Mouse (Mus musculus): ENCODE data around the gene Dusp28. TPM values are rescaled to one million over a fixed set of nuclear protein-coding genes. Genes with fewer than 3 reads are reported as not detected.

The Dusp28 gene
- 8.9 TPM for polyA plus RNA-seq (2021)

DNA sequence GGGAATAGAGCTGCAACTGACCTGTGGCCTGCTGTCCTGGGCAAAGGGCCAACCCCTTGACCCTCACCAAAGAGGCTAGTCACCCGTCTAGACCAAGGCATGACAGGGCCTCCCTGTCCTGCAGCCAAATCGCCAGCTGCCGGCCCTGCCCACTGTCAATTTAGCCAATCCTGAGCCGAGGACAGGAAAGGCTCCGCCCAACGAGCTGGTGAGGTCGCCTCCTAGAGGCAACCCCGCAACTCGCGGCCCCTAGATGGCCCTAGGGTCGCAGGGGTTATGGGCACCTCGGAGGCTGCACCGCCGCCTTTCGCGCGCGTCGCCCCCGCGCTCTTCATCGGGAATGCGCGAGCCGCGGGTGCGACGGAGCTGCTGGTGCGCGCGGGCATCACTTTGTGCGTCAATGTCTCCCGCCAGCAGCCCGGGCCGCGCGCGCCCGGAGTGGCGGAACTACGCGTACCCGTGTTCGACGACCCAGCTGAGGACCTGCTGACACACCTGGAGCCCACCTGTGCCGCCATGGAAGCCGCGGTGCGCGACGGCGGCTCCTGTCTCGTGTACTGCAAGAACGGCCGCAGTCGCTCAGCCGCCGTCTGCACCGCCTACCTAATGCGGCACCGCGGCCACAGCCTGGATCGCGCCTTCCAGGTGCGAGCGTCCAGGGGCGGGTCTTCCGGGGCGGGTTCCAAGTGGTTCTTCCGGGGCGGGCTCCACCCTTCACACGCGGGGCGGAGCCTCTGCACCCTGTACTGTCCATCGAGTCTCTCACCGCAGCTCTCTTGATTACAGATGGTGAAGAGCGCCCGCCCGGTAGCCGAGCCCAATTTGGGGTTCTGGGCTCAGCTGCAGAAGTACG, at the start of gene Dusp28:
Gene Dusp28 (plus strand): TSS at position 203 of the 853 bp plus-strand sequence.
- in situ Hi-C loops (cut with MboI; ENCODE audit: low pct_unique_long_range_greater_than_20kb), result no loop called here
- POLR2A ChIA-PET, result interaction anchor here (0.8 to 1.0 kb wide), 2 partner anchors 31 to 265 kb away, joined by 3 read pairs; partner anchors contain the start of gene Cops9
- TF ChIP-seq CTCF (IDR thresholded peaks at IDR 0.05), result no peak
- no peaks in the 10 kb centered on the region for H3K27me3 ChIP-seq
- peak; percentile 79 for ATAC-seq
- DNase-seq (ENCODE audit: low read depth, low spot score), result peak; percentile 74
- CTCF ChIA-PET, result interaction anchor here (0.6 to 1.6 kb wide), 4 partner anchors 22 to 66 kb away, joined by 3 read pairs; no protein-coding TSS in a partner anchor

DNA sequence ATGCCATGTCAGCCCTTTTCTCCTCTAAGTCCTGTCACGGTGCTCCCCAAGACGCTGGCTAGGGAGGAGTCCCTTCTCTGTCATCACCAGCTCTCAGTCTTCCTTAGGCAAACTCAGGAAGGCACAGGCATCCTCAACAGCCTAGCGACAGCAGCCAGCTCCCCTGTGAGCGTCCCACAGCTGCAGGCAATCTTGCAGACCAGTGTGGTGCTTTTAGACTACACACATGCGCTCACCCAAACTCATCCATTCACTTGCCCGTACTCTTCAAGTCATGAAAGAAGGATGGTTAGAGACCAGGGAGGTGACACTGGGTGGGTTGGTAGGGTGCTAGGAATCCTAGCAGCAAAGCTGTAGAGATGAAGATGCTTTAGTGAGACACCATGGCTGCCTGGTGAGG, 45.3 kb upstream of the Dusp28 start:
- DNase-seq (ENCODE audit: low read depth, low spot score) (no peak), ATAC-seq (no peak)
- TF ChIP-seq CTCF (IDR thresholded peaks at IDR 0.05), result no peak
- in situ Hi-C loops (cut with MboI; ENCODE audit: low pct_unique_long_range_greater_than_20kb), result no loop called here
- ChIA-PET CTCF (interaction anchor here (1.6 kb wide), 1 partner anchor 27 kb away, joined by 6 read pairs; no protein-coding TSS in a partner anchor), POLR2A (no interaction called here)
- H3K27me3 ChIP-seq, result no peaks in the 10 kb centered on the region

DNA sequence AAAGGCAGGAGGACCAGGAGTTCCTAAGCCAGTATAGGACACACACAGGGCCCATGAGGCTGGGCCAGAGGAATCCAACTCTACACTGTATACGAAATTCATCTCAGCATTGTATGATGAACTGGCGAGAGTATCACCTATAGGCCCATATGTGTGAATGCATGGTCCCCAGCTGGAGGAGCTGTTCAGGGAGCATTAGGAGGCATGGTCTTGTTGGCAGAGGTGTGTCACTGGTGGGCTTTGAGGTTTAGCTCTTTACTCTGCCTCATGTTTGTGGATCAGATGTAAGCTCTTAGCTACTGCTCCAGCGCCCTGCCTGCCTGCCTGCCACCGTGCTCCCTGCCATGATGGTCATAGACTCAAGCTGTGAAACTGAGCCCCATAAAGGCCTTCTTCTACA, 43.5 kb upstream of the Dusp28 start:
- POLR2A ChIA-PET, result no interaction called here

DNA sequence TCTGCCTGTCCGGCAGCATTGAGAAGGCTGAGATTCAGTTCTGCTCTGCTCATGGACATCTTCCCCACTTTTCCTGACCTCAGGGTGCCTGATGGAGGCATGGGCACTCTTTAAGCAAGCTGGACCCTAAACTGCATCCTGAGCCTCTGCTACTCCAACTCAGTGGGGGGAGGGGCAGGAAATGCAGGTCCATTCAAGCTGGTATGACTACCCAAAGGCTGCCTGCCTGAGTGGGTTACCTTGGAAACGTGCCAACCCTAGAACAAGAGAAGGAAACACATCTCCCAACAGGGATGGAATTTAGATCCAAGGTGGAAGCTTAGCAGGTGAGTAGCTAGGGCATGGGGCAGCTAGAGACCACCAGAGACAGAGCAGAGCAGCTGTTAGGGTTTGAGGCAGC, 40.6 kb upstream of the Dusp28 start:
- POLR2A ChIA-PET, result no interaction called here
- CTCF ChIA-PET, result no interaction called here
- in situ Hi-C loops (cut with MboI; ENCODE audit: low pct_unique_long_range_greater_than_20kb), result no loop called here

More for the DNA sequence above, 43.5 kb upstream of the Dusp28 start:
- in situ Hi-C loops (cut with MboI; ENCODE audit: low pct_unique_long_range_greater_than_20kb), result no loop called here
- no peak for DNase-seq (ENCODE audit: low read depth, low spot score)
- ATAC-seq, result no peak
- no peaks in the 10 kb centered on the region for H3K27me3 ChIP-seq
- TF ChIP-seq CTCF (IDR thresholded peaks at IDR 0.05), result no peak
- CTCF ChIA-PET, result interaction anchor here (1.6 kb wide), 2 partner anchors 11 to 29 kb away, joined by 3 to 6 read pairs; no protein-coding TSS in a partner anchor

DNA sequence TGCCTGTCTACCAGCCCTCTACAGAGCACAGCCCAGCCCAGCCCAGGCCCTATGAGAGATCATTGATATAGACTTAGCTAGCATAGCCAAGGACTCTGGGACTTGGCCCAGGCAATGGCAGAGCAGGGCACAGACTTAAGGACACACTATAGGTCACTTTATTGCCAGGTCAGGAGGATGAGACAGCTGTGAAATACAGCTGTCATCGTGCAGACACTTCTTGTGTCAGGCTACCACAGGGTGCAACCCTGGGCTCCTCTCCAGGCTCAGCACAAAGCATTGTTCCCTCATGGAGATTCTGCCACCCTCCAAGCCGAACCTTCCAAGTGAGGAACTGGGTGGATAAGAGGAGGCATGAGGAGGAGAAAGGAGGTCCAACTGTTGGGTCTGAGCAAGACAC, 36.8 kb upstream of the Dusp28 start:
- ATAC-seq (no peak), DNase-seq (ENCODE audit: low read depth, low spot score) (no peak)
- H3K27me3 ChIP-seq, result no peaks in the 10 kb centered on the region
- no peak for TF ChIP-seq CTCF (IDR thresholded peaks at IDR 0.05)
- in situ Hi-C loops (cut with MboI; ENCODE audit: low pct_unique_long_range_greater_than_20kb), result no loop called here
- ChIA-PET POLR2A (no interaction called here), CTCF (no interaction called here)

More for the DNA sequence above, 40.6 kb upstream of the Dusp28 start:
- ATAC-seq, result no peak
- no peak for TF ChIP-seq CTCF (IDR thresholded peaks at IDR 0.05)
- no peak for DNase-seq (ENCODE audit: low read depth, low spot score)
- H3K27me3 ChIP-seq, result no peaks in the 10 kb centered on the region

DNA sequence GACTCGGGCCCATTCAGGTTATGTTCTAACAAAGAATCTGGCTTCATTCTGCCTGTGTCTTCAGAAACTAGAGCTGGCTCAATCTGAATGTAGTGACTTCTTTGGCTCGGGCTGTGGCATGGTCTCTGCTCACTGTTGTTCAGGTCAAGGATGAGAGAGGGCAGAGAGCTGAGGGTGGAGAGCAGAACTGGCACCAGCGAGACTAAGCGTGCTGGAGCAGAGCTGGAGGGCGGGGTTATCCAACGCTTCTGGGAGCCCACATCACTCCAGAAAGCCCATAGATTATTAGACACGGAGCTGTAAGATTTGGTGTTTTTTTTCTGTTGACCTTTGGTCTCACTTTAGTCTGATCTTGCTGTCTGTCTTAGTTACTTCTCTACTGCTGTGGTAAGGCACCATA, 34.1 kb upstream of the Dusp28 start:
- in situ Hi-C loops (cut with MboI; ENCODE audit: low pct_unique_long_range_greater_than_20kb), result no loop called here
- no peak for ATAC-seq

DNA sequence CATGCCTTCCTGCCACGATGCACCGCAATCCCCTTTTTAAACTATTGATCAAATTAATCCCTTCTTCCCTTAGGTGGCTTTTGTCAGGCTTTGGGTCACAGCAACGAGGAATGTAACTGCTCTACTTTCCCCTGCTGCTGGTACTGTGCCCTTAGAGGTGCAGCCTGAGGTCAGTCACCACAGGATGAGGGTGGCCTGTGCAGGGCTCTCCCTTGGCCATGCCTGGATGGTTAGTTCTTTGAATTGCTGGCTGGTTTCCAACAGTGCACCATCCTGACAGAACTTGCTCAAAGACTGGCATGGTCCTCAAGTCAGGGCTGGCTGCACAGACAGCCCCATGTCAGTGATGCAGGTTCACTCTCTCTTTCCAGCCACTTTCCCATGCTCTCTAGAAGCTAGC, 32.8 kb upstream of the Dusp28 start:
- peaks cover 3% of the 10 kb centered on the region for H3K27me3 ChIP-seq
- DNase-seq (ENCODE audit: low read depth, low spot score) (peak; percentile 19), ATAC-seq (no peak)
- CTCF ChIA-PET, result interaction anchor here (0.9 kb wide), 1 partner anchor 34 kb away, joined by 3 read pairs; no protein-coding TSS in a partner anchor
- in situ Hi-C loops (cut with MboI; ENCODE audit: low pct_unique_long_range_greater_than_20kb), result no loop called here
- no peak for TF ChIP-seq CTCF (IDR thresholded peaks at IDR 0.05)
- POLR2A ChIA-PET, result no interaction called here

More for the DNA sequence above, 34.1 kb upstream of the Dusp28 start:
- DNase-seq (ENCODE audit: low read depth, low spot score), result no peak
- no peak for TF ChIP-seq CTCF (IDR thresholded peaks at IDR 0.05)
- ChIA-PET CTCF (interaction anchor here (1.2 kb wide), 1 partner anchor 23 kb away, joined by 3 read pairs; no protein-coding TSS in a partner anchor), POLR2A (no interaction called here)
- peaks cover 3% of the 10 kb centered on the region for H3K27me3 ChIP-seq

DNA sequence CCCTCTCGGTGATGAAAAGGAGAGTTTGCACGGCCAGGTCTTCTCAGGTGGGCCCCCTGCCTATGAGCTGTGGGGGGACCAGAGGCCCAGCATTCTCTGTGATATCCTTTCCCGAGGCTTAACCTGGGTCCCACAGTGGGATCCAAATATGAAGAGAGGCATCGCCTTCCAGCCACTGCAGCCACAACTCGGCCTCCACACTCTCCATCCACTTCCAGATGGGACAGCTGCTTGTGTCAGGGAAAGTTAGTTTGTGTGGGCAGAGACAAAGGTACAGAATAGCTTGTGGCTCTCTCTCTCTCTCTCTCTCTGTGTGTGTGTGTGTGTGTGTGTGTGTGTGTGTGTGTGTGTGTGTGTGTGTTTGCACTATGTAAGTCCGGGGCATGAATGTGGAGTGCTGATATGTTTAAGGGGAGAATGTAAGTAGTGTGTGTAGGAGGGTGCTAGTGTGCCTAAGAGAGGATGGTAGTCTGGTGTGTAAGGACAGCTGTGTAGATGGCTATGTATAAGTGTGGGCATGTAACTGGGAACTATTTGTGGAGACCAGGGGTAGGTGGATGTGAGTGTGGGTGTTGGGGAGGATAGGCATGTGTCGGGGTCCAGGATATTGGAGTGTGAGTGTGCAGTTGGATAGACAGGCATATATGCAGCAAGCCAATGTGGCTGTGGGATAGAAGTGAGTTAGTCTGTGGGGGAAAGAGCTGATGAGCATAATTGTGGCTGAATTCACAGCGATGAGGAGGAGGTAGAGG, 31.2 kb upstream of the Dusp28 start:
- ChIA-PET POLR2A (no interaction called here), CTCF (no interaction called here)
- DNase-seq (ENCODE audit: low read depth, low spot score) (no peak), ATAC-seq (no peak)
- H3K27me3 ChIP-seq, result peaks cover 3% of the 10 kb centered on the region
- in situ Hi-C loops (cut with MboI; ENCODE audit: low pct_unique_long_range_greater_than_20kb), result loop anchor here (25.0 kb wide), 1 partner anchor 363 kb away; the partner anchor contains the start of gene Olfr1414
- TF ChIP-seq CTCF (IDR thresholded peaks at IDR 0.05), result no peak

DNA sequence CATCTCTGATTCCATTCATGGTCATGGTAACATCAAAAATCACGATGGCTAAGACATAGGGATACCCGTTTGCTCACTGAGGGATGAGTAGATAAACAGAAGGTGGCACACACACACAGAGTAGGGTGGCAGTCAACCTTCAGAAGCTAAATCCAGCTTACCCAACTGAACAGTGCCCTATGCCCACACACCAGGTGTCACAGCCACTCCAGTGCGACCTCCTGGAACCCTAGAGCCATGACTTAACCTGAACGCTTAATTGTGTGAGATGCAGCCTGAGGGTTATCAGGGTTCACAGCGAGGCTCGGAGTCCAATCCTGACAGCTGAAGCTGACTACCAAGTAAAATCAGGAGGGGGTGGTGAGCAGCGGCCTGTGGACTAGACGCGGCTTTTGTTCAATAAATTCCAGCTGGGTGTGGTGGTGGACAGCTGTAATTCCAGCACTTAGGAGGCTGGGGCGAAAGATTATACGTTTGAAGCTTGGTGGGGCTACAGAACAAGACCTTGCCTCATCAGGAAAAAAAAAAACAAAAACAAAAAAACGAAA, 29.3 kb upstream of the Dusp28 start:
- DNase-seq (ENCODE audit: low read depth, low spot score) (no peak), ATAC-seq (no peak)
- POLR2A ChIA-PET, result no interaction called here
- no peak for TF ChIP-seq CTCF (IDR thresholded peaks at IDR 0.05)
- H3K27me3 ChIP-seq, result peaks cover 3% of the 10 kb centered on the region
- in situ Hi-C loops (cut with MboI; ENCODE audit: low pct_unique_long_range_greater_than_20kb), result loop anchor here (25.0 kb wide), 1 partner anchor 365 kb away; the partner anchor contains the start of gene Olfr1414
- CTCF ChIA-PET, result no interaction called here

DNA sequence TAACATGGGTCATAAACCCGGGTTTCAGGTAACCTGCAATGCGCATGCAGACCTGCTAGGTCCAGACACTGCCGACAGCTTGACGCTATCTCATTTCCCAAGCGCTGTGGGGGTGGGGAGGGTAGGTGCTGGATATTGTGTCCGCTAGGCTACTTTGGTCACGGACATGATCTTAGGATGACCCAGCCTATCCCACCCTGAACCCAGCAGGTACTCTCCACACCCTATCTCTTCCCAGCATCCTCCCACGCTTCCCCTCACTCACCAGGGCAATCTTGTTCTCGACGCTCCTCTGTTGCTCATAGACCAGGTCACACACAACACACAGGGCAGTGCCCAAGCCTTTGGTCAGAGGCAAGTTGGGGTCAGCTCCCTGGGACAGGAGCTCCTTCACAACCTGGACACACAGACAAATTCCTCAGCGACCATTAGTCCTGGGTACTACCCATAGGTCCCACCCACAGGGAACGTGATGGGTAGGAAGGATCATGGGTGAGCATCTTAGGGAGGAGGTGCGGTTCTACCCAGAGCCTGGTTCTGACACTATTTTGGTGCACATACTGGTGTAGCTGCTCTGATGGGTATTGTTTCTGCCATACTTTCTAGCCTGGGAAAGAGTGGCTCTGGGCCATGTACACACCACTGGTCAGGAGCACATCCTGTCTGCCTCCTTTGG, 28.6 kb upstream of the Dusp28 start:
- in situ Hi-C loops (cut with MboI; ENCODE audit: low pct_unique_long_range_greater_than_20kb), result loop anchor here (25.0 kb wide), 1 partner anchor 366 kb away; the partner anchor contains the start of gene Olfr1414
- ChIA-PET POLR2A (no interaction called here), CTCF (no interaction called here)
- TF ChIP-seq CTCF (IDR thresholded peaks at IDR 0.05), result no peak
- DNase-seq (ENCODE audit: low read depth, low spot score) (no peak), ATAC-seq (no peak)
- H3K27me3 ChIP-seq, result peaks cover 3% of the 10 kb centered on the region

Data from Patski (cell line).